Mouse (Mus musculus) thymus, postnatal 0 days (tissue): ENCODE measurements at regions not wholly inside any gene's neighbourhood (a gene's known extent, or its start where the extent isn't known, plus 50 kb on each side); places are given as distances from the start of the nearest gene placed in this dataset.
"Not testable (repeated sequence)": the region's sequence is repeated elsewhere in the genome, so short reads cannot be mapped to it uniquely, and the experiment has no call there.

Experiments
- DNase-seq: peaks from one replicate; pipeline ENCODE4 v3.0.0-alpha.2; 2015; ENCODE audit warnings: low spot score

DNA sequence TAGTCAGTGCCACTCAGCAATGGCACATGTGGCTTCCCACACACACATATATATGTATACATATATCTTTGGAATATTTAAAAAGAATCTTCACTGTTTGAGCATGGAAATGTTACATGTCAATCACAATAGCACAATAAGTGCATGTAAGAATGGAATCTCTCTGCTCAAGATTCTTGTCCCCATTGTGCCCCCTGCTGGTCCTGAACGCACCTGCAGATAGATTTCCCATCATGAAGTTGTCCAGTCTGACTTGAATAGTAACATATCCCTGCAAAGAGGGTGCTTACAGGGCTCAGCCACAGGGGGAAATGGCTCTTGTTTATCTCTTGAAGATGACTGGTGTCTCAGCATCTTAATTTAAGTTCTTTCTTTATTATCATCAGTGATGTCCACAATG, 770.8 kb upstream of the Zfp386 start:
- DNase-seq = not testable (repeated sequence)

DNA sequence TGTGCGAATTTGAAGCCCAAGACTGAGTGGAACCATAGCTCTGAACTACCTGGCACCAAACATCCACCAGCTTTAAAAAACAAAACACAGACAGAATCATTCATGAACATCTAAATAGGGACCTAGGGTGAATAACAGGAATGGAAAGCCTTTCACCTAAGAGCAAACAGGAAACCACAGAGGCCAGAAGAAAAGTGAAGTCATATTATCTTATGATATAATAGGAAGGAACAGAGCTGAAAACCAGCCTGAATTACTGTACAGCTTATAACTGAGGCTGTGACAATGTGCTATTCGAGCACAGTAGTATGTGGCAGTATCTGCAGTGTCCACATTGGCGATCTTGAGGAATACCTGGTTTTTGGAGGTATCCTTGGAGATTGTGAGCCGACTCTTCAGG, 753.8 kb upstream of the Zfp386 start:
- not testable (repeated sequence) for DNase-seq

DNA sequence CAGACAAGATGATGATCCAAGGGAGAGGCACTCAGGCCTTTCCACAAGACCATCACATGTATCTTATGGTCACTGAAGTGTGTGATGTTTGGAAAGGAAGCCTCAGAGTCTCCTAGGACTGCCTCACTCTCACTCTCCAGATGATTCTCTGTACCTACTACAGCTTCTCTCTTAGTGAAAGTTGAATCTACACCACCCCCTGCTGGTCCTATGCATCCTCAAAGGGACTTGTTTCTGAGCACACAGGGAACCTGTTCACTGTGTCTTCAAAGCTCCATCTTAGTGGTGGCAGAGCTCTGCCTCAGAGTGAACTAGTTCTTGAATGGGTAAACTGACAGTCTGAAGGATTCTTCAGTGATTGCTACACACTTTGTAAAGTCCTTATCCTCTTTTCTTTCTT, 749.5 kb upstream of the Zfp386 start:
- DNase-seq = not testable (repeated sequence)

DNA sequence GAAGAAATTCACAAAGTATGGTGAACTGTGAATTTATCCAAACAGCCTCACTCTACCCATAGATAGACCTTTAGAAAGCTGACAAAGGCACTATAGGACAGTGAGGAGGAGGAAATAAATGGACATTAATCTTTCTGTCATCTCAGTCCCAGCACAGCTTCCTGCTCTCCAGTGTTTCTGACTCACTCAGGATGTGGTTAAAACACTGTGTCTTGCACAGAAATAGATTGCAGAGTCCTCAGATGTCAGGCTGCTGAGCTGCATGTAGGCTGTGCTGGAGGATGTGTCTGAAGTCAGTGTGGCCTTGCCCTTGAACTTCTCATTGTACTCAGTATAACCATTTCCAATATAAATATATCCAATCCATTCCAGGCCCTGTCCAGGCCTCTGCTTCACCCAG, 735.6 kb upstream of the Zfp386 start:
- peak; percentile 44 for DNase-seq

DNA sequence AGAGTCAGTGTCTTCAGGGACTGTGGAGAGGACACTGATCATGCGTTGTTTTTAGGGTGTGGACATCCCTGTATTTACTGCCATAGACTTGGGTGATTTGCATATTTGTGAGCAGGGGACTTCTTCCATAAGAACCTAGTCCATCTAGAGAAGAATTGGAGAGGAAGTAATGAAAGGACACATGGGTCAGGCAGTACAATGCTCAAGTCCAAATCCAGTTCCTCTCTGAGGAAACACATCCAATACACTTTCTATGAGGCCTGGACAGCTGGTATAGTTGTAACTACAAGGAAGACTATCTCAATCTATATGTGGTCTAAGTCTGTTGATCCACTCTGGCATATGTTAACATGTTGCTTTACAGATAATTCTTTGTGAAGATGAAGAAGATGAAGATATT, 734.9 kb upstream of the Zfp386 start:
- not testable (repeated sequence) for DNase-seq

DNA sequence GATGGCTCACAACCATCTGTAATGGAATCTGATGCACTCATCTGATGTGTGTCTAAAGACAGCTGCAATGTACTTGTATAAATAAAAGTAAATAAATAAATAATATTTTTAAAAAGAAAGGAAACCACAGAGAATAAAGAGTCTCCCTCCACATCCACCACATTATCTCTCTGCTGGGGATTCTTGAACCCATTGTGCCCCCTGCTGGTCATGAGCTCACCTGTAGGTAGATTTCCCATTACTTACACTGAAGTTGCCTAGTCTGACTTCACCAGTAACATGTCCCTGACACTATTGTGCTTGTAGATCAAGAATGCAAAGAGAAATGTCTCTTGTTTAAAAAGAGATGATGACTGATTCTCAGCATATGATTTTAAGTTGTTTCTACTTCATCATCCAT, 726.9 kb upstream of the Zfp386 start:
- DNase-seq = peak; percentile 35

DNA sequence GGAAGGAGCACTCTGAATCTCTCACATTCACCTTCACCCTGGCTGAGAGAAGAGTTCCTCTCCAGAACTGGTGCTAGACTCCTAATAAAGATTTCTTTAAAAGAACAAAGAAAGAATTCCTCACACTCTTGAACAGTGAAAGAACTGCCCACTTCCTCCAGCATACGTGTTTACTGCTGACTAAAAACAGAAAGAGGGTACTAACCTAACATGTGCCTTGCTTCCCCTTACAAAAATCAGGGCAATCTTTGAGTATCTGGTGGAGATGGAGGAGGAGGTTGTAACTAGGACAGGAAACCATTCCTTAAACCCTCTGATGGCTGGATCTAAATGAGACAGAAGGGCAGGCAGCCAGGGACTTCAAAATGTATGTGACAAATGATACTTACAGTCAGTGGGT, 719.1 kb upstream of the Zfp386 start:
- DNase-seq = no peak

DNA sequence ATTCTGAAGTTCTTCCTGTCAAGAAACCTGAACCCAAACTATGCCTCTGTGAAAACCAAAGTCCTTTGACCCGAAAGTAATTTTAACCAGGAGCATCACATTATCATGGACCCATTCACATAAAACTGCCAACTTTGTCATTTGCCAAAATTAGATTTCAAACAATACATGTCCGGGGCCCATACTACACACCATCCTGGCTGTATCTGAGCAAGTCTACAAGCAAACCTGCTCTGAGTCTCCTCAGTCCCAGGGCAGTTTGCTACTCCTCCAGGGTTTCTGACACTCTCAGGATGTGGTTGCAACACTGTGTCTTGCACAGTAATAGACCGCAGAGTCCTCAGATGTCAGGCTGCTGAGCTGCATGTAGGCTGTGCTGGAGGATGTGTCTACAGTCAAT, 712.8 kb upstream of the Zfp386 start:
- DNase-seq = not testable (repeated sequence)

DNA sequence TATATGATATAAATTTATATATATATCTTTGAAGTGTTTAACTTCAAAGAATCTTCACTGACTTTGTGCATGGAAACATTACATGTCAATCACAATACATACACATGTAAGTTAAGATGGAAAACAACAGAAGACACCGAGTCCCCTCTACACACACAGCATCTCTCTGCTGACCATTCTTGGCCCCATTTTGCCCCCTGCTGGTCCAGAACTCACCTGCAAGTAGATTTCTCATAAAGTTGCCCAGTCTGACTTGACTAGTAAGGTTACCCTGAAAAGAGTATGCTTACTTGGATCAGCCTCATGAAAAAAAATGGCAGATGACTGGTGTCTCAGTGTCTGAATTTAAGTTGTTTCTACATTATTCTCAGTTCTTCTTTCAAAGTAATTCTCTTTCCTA, 710.9 kb upstream of the Zfp386 start:
- peak; percentile 22 for DNase-seq

DNA sequence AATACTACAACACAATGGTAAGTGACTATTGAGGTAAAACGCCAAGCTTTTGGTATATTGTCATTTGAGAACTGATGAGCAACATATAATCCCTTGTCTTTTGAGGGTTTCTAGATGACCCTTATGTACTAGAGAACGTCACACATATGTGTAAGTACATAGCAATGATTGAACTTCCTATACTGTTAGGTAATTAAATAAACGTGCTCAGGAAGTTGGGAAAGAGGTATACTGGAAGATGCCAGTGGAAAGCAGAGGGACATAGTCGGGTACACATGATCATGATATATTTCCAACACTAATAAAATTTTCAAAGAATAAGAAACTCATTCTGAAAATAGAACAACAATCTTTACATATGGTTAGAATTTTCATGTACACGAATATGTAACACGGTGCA, 701.4 kb upstream of the Zfp386 start:
- DNase-seq = not testable (repeated sequence)

DNA sequence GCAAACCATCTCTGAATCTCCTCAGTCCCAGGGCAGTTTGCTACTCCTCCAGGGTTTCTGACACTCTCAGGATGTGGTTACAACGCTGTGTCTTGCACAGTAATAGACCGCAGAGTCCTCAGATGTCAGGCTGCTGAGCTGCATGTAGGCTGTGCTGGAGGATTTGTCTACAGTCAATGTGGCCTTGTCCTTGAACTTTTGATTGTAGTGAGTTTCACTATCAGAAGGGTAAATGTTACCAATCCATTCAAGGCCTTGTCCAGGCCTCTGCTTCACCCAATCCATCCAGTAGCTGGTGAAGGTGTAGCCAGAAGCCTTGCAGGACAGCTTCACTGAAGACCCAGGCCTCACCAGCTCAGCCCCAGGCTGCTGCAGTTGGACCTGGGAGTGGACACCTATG, 688.5 kb upstream of the Zfp386 start:
- DNase-seq = not testable (repeated sequence)

DNA sequence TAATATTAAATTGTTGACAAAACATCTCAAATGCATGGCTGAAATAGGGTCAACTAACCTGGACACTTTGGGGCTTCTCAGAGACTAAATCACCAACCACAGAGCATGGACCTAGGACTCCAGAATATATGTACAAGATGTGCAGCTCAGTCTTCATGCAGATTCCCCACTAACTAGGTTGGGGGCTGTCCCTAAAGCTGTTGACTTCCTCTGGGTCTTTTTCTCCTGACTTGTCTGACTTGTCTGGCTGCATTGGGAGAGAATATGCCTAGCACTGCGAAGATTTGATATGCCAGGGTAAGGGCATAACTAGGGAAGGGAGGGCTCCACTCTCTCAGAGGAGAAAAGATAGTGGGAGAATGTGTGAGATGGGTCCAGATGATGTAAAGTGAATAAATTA, 681.9 kb upstream of the Zfp386 start:
- DNase-seq = not testable (repeated sequence)

DNA sequence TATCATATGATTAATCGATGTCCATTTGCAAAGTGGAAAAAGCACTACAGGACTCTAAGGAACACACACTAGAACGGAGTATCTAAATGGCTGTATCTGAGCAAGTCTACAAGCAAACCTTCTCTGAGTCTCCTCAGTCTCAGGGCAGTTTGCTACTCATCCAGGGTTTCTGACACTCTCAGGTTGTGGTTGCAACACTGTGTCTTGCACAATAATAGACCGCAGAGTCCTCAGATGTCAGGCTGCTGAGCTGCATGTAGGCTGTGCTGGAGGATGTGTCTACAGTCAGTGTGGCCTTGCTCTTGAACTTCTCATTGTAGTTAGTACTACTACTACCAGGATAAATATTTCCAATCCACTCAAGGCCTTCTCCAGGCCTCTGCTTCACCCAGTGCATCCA, 675.7 kb upstream of the Zfp386 start:
- not testable (repeated sequence) for DNase-seq

DNA sequence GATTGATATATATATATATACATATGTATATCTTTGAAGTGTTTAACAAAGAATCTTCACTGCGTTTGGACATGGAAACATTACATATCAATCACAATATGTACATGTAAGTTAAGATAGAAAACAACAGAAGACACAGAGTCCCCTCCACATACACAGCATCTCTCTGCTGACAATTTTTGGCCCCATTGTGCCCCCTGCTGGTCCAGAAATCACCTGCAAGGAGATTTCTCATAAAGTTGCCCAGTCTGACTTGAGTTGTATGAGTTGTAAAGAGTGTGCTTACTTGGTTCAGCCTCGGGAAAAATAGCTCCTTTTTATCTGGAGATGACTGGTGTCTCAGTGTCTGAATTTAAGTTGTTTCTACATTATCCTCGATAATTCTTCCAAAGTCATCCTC, 674.5 kb upstream of the Zfp386 start:
- peak; percentile 9 for DNase-seq

DNA sequence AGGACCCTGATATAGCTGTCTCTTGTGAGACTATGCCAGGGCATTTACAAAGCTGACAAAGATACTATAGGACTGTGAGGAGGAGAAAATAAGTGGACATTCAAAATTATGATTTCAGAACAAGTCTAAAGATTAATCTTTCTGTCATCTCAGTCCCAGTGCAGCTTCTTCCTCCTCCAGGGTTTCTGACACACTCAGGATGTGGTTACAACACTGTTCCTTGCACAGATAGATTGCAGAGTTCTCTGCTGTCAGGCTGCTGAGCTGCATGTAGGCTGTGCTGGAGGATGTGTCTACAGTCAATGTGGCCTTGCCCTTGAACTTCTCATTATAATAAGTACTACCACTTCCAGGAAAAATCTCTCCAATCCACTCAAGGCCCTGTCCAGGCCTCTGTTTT, 661.0 kb upstream of the Zfp386 start:
- peak; percentile 24 for DNase-seq

DNA sequence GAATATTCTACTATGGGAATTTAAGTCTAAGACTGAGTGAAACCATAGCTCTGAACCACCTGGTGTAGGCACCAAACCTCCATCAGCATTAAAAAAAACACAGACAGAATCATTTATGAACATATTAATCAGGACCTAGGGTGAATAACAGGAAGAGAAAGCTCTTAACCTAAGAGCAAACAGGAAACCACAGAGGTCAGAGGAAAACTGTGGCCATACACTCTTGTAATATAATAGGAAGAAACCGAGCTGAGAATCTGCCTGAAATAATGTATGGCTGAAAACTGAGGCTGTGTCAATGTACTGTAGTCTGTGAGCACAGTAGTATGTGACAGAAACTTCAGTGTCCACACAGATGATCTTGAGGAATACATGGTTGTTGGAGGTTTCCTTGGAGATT, 643.4 kb upstream of the Zfp386 start:
- no peak for DNase-seq

DNA sequence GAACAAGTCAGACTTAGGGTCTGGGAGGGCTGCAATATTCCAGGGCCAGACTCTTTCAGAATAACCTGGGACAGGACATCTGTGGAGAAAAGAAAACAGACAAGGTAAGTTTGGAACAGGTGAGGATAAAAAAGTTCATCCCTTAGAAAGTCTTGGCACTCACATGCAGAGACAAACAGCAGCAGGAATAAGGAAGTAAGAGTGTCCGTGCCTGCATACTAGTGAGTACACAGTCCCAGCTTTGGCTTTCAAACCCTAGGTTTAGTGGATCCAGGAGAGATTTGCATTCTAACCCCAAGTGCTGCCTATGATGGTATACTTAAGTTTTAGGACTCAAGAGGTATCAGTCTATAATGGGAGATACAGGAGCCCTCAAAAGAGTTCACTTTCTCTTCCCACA, 642.9 kb upstream of the Zfp386 start:
- DNase-seq = no peak

DNA sequence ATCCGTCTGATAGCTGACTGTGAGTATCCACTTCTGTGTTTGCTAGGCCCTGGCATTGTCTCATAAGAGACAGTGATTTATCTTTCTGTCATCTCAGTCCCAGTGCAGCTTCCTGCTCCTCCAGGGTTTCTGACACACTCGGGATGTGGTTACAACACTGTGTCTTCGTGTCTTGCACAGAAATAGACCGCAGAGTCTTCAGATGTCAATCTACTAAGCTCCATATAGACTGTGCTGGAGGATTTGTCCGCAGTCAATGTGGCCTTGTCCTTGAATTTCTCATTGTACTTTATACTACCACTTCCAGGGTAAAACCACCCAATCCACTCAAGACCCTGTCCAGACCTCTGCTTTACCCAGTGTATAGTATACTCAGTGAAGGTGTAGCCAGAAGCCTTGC, 601.3 kb upstream of the Zfp386 start:
- not testable (repeated sequence) for DNase-seq

DNA sequence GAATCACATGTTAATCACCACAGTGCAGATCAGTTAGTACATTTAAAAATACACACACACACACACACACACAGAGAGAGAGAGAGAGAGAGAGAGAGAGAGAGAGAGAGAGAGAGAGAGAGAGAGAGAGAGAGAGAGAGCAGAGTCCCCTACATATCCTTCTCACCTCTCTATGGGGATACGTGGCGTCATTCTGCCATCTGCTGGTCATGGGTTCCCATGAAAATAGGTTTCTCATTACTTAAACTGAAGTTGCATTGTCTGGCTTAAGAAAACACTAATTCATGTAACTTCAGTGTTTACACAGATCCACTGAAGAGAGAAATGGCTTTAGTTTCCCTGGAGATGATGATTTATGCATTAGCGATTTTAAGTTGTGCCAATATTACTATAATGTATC, 594.9 kb upstream of the Zfp386 start:
- DNase-seq = peak; percentile 27

DNA sequence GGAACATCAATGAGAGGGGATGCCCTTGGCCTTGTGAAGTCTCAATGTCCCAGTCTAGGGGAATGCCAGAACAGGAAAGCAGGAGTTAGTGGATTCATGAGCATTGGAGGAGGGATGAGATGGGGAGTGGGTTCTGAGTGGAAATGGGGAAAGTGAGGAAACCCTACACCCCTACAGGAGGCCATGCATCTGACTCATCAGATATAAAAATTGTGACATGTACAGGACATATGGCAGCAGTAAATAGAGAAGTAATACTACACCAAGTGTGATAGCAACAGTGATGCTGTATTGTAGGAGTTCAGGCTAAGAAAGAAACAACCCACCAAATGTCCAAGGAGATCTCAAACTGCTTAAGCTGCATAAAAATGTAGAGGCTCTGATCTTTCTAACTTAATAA, 582.7 kb upstream of the Zfp386 start:
- not testable (repeated sequence) for DNase-seq

DNA sequence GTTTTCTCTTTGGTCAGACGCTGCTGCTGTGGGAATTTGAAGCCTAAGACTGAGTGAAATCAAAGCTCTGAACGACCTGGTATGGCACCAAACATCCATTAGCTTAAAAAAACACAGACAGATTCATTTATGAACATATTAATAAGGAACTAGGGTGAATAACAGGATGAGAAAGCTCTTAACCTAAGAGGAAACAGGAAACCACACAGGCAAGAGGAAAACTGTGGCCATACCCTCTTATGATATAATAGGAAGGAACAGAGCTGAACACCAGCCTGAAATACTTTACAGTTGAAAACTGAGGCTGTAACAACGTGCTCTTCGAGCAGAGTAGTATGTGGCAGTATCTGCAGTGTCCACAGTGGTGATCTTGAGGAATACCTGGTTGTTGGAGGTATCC, 579.5 kb upstream of the Zfp386 start:
- DNase-seq = not testable (repeated sequence)

DNA sequence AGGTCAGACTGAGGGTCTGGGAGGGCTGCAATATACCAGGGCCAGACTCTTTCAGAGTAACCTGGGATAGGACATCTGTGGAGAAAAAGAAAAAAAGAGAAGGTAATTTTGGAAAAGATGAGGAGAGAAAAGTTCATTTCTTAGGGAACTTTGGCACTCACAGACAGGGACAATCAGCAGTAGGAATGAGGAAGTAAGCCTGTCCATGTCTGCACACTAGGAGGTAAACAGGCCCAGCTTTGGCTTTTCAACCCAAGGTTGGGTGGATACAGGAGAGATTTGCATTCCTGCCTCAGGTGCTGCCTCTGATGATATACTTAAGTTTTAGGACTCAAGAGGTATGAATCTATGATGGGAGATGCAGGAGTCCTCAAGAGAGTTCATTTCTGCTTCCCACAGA, 579.0 kb upstream of the Zfp386 start:
- not testable (repeated sequence) for DNase-seq

DNA sequence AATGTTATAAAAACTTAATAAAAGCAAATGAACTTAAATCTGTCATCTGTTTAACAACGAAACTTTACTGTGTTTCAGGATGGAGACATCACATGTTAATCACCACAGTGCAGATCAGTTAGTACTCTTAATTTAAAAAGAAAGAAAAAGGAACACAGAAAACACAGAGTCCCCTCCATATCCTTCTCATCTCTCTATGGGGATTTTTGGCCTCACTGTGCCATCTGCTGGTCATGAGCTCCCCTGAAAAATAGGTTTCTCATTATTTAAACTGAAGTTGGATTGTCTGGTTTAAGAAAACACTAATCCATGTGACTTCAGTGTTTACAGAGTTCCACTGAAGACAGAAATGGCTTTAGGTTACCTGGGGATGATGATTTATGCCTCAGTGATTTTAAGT, 548.7 kb upstream of the Zfp386 start:
- DNase-seq = no peak

DNA sequence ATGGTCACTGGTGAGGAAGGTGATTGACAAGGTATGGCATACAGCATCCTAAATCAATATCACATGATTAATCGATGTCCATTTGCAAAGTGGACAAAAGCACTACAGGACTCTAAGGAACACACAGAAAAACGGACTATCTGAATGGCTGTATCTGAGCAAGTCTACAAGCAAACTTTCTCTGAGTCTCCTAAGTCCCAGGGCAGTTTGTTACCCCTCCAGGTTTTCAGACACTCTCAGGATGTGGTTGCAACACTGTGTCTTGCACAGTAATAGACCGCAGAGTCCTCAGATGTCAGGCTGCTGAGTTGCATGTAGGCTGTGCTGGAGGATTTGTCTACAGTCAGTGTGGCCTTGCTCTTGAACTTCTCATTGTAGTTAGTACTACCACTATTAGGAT, 540.2 kb upstream of the Zfp386 start:
- not testable (repeated sequence) for DNase-seq
